Mouse (Mus musculus) forebrain, embryonic 12.5 days (tissue): ENCODE measurements around the gene Akap4. TPM values are rescaled to one million over a fixed set of nuclear protein-coding genes. Genes with fewer than 3 reads are reported as not detected.

Source experiments
- ATAC-seq: fragments of 200-750 bp; cut with Nextera tagmentation; 2 replicates; pipeline ENCODE4 v1.8.0; 2017; ENCODE audit warnings: moderate TSS enrichment; ENCODE audit not compliant: low FRiP score
- H3K27ac ChIP-seq: fragments of 300-500 bp; sonication (generic); 2 replicates; pipeline ENCODE4 v1.5.1; 2016; ENCODE audit warnings: mild to moderate bottlenecking
- H3K27me3 ChIP-seq: fragments of 300-500 bp; sonication (generic); 2 replicates; pipeline ENCODE4 v1.6.1; 2016; ENCODE audit warnings: mild to moderate bottlenecking
- H3K36me3 ChIP-seq: fragments of 300-500 bp; sonication (generic); replicated peaks from 2 replicates; pipeline ENCODE4 v1.6.1; 2016; ENCODE audit warnings: mild to moderate bottlenecking
- H3K4me1 ChIP-seq: fragments of 300-500 bp; sonication (generic); 2 replicates; pipeline ENCODE4 v1.6.1; 2016
- H3K4me2 ChIP-seq: fragments of 300-500 bp; sonication (generic); 2 replicates; pipeline ENCODE4 v1.6.1; 2016; ENCODE audit warnings: mild to moderate bottlenecking, moderate library complexity
- H3K4me3 ChIP-seq: fragments of 300-500 bp; sonication (generic); replicated peaks from 2 replicates; pipeline ENCODE4 v1.5.1; 2016; ENCODE audit warnings: mild to moderate bottlenecking
- H3K9ac ChIP-seq: fragments of 300-500 bp; sonication (generic); 2 replicates; pipeline ENCODE4 v1.6.1; 2016; ENCODE audit warnings: mild to moderate bottlenecking
- H3K9me3 ChIP-seq: fragments of 300-500 bp; sonication (generic); 2 replicates; pipeline ENCODE4 v1.6.1; 2016
- WGBS: fragments of 180-500 bp; shearing (Covaris S2); methylation state at CpG from one replicate; pipeline ENCODE4 v1.1.7; 2016; 5-methylcytosine and 5-hydroxymethylcytosine counted together
- polyA plus RNA-seq: library from polyadenylated mRNA; unstranded; fragments of >200 nt; fragmentation: Nextera tagmentation; extraction: Ambion mirVana; gene quantifications from 2 replicates; pipeline ENCODE4 v1.2.1, GENCODE M21; 2016

Gene Akap4
- not detected in 2 replicates for polyA plus RNA-seq

DNA sequence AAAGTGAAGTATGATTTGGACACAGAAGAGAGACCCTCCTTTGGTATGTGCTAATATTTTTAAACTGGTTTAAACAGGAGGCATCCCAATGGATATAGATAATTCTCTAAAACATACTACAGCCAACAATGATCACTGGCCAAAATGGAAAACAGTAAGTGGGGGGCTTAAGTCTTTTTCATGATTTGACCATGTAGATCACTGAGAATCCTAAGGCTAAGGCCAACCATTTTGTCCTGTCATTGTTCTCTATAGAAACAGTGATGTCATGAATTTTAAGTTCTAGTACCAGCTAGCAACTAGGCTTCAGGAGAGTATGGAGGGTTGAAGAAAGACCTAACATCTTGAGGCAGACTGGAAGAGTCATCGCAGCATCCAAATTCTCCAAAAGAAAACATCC, at the start of gene Akap4:
TSS of gene Akap4 (plus strand) at position 301 of the 400 bp plus-strand sequence.
- Histone ChIP-seq H3K4me1 (no peaks in the 10 kb centered on the region), H3K27me3 (no peaks in the 10 kb centered on the region), H3K9me3 (peaks cover 6% of the 10 kb centered on the region; the same call in 1 of the 2 replicates), H3K9ac (no peak within 1 kb of the TSS), H3K27ac (no peak within 1 kb of the TSS), H3K4me2 (no peak within 1 kb of the TSS), H3K36me3 (no peaks in the 10 kb centered on the region), H3K4me3 (no peak within 1 kb of the TSS)
- ATAC-seq: no peak
- WGBS: 94% methylated on average over 1 of the region's 1 CpGs

DNA sequence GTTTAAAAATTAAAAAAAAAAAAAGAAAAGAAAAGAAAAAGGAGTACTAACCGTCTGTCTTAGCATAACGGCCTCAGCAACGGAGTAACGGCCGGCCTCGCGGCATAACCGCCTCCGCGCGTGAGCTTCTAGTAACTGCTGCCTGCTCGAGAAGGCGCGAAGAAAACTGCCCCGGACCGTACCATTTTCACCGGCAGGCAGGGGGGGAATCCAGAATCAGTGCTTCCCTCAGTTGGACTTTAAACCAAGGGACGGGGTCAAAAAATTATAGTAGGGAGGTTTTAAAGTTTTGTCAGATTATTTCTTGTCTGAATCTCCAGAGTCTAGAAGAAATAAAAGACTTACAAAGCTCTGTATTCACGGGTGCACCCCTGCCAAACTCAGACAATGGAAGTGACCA, 25.8 kb upstream of the Akap4 start, which contains the start of gene Ccnb3:
TSS of gene Ccnb3 (minus strand) at position 101 of the 400 bp plus-strand sequence.
- Histone ChIP-seq H3K36me3 (no peaks in the 10 kb centered on the region), H3K9me3 (0 out of 2 replicates have a peak, but pooled peaks cover 4% of the 10 kb centered on the region), H3K27ac (no peak within 1 kb of the TSS), H3K27me3 (no peaks in the 10 kb centered on the region), H3K4me2 (no peak within 1 kb of the TSS), H3K4me1 (no peaks in the 10 kb centered on the region), H3K4me3 (no peak within 1 kb of the TSS), H3K9ac (no peak within 1 kb of the TSS)
- ATAC-seq: no peak
- 96% methylated on average over 19 of the region's 19 CpGs for WGBS

DNA sequence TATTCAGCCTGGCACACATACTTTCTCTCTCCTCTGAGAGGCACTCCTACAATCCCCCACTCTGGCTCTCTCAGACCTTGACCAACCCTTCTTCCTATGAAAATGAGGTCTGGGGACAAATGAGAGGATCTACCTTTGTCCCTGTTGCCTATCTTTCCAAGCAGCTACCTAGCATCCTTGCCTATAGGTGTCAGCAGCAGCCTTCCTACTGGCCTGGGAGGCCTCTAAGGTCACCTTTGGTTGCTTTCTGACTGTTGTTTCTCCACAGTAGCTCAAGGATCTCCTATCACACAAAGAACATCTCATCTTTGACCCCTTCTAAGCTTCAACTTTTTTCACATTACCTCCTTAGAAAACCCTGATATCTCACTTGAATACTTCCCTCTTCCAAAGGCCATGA, 10.3 kb upstream of the Akap4 start:
- no peaks in the 10 kb centered on the region for H3K36me3 ChIP-seq
- H3K4me1 ChIP-seq: no peaks in the 10 kb centered on the region
- ATAC-seq: no peak
- H3K4me2 ChIP-seq: no peak overlapping the region
- no peaks in the 10 kb centered on the region for H3K9me3 ChIP-seq
- no peaks in the 10 kb centered on the region for H3K27me3 ChIP-seq
- no peak overlapping the region for H3K9ac ChIP-seq
- no peak overlapping the region for H3K27ac ChIP-seq
- no peak overlapping the region for H3K4me3 ChIP-seq

DNA sequence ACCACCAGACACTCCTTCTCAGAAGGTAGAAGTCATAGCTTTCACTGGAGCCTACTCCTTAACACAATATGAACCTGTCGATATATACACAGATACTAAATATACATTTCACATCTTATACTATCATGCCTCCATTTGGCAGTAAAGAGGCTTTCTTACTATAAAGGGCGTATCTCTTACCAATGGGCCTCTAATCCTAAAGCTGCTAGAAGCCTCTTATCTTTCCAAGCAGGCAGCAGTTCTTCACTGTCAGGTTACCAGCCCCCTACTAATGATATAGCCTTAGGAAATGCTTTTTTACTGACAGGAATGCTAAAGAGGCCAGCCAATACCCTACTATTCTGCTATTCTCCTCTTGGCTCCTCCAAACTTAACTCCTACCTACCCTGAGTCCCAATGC, 9.7 kb upstream of the Akap4 start:
- no peaks in the 10 kb centered on the region for H3K9me3 ChIP-seq
- no peaks in the 10 kb centered on the region for H3K4me1 ChIP-seq
- H3K4me2 ChIP-seq: no peak overlapping the region
- no peak for ATAC-seq
- no peaks in the 10 kb centered on the region for H3K27me3 ChIP-seq
- no peaks in the 10 kb centered on the region for H3K36me3 ChIP-seq
- WGBS: 91% methylated on average over 2 of the region's 2 CpGs
- no peak overlapping the region for H3K9ac ChIP-seq
- H3K4me3 ChIP-seq: no peak overlapping the region
- no peak overlapping the region for H3K27ac ChIP-seq

DNA sequence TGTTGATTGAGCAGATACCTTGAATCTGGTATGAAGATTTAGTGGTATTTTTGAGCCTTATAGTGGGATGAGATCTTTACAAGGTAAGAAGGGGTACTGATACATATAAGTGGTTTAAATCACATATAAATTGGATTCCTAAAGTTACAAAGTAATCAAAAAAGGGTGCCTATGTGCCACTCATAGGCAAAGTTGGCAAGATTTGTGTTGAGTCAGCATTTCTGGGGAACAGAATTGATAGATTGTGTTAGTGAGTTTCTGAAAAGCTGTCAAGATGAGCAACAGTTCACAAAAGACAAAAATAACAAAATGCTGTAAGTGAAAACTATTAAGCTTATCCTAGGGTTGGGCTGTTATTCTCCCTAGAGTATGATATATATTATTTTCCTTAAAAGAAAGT, 3.2 kb upstream of the Akap4 start:
- no peak for ATAC-seq
- no peaks in the 10 kb centered on the region for H3K4me1 ChIP-seq
- no peak overlapping the region for H3K4me2 ChIP-seq
- no peaks in the 10 kb centered on the region for H3K36me3 ChIP-seq
- no peak overlapping the region for H3K9ac ChIP-seq
- no peaks in the 10 kb centered on the region for H3K9me3 ChIP-seq
- H3K27ac ChIP-seq: no peak overlapping the region
- no peaks in the 10 kb centered on the region for H3K27me3 ChIP-seq
- no peak overlapping the region for H3K4me3 ChIP-seq

DNA sequence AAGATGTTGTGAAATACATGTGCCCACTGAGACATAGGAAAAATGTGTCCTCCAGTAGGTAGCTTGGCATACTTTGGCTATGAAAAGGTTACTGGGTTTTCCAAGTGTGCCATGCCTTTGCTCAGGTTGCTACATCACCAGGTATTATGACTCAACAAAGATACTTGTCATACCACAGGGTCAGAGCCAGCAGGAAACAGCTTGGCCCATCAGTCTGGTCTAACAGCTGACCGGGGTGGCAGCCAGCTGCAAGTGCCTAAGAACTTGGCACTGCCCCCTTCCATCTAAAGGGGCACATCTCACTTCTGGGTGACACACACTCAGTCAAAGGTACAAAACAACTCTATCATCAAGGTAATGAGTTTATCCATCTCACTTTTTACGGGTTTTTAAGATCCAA, 683 bp downstream of the Akap4 start:
- peaks cover 6% of the 10 kb centered on the region; the same call in 1 of the 2 replicates for H3K9me3 ChIP-seq
- H3K36me3 ChIP-seq: no peaks in the 10 kb centered on the region
- no peaks in the 10 kb centered on the region for H3K27me3 ChIP-seq
- H3K27ac ChIP-seq: no peak overlapping the region
- no peak overlapping the region for H3K4me3 ChIP-seq
- 83% methylated on average over 2 of the region's 2 CpGs for WGBS
- no peaks in the 10 kb centered on the region for H3K4me1 ChIP-seq
- no peak overlapping the region for H3K4me2 ChIP-seq
- no peak overlapping the region for H3K9ac ChIP-seq
- no peak for ATAC-seq

DNA sequence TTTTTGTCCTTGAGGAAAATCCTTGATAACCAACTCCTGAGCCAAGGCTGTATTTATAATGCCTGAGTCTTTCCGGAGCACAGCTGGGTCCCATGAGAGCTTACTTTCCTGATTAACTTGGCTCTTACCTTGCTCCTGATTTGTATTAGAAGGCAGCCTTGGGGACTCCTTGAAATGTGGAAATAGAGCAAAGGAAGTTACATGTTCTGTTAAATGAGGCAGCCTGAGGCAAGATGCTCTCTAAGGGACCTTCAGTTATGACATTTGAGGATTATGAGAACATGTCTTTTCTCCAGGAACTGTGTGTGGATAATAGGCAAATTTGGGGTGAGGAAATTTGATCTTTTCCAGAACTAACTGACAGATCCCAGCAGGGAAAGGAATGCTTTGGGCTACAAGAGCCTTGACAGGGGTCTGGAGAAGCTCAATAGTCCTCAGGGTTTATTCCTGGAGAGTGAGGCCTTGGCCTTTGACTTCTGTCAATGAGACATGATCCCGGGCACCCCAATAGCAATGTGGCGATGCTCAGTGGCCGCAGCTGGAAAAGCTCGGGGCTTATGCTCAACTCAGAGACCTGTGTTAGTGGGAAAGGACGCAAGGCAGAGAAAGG, 12.6 kb downstream of the Akap4 start:
- Histone ChIP-seq H3K9me3 (no peaks in the 10 kb centered on the region), H3K9ac (no peak overlapping the region), H3K27ac (no peak overlapping the region), H3K4me1 (no peaks in the 10 kb centered on the region), H3K4me2 (no peak overlapping the region), H3K4me3 (no peak overlapping the region), H3K36me3 (no peaks in the 10 kb centered on the region), H3K27me3 (no peaks in the 10 kb centered on the region)
- WGBS: 90% methylated on average over 6 of the region's 6 CpGs
- no peak for ATAC-seq

DNA sequence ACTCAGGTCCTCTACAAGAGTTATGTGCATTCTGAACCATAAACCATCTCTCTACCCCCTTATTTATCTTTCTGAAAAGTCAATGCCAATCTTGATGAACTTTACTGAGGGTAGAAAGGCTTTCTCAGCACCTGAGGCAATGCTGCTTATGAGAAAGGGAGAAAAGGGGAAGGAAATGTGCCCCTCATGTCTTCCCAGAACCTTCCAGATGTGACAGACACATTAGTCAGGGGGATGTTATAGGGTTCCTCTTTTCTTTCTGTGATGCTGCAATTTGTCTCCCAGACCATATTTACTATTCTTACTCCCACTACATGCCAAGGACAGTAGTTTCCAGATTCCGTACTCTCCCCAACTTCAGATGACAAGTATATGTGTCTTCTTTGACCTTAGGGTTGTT, 18.6 kb downstream of the Akap4 start:
- Histone ChIP-seq H3K27ac (no peak overlapping the region), H3K4me3 (no peak overlapping the region), H3K9ac (no peak overlapping the region), H3K27me3 (no peaks in the 10 kb centered on the region), H3K4me2 (no peak overlapping the region), H3K9me3 (no peaks in the 10 kb centered on the region), H3K36me3 (no peaks in the 10 kb centered on the region), H3K4me1 (no peaks in the 10 kb centered on the region)
- ATAC-seq: no peak
- WGBS: 95% methylated on average over 1 of the region's 1 CpGs

DNA sequence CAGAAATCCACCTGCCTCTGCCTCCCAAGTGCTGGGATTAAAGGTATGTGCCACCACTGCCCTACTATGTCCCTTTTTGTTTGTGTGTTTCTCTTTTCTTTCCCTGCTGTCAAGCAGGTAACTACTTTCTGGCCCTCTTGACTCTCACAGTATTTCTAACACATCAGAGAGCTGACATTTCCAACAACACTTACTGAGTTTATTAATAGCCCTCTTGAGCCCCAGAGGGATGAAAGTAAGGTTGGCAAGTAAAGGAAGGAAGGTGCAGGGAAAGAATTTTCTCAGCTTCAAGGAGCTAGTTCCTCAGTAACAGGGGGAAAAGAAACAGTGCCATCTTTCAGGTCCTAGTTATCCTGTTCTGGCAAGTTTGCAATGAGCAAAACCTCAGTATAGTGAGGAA, 23.0 kb downstream of the Akap4 start:
- no peaks in the 10 kb centered on the region for H3K9me3 ChIP-seq

DNA sequence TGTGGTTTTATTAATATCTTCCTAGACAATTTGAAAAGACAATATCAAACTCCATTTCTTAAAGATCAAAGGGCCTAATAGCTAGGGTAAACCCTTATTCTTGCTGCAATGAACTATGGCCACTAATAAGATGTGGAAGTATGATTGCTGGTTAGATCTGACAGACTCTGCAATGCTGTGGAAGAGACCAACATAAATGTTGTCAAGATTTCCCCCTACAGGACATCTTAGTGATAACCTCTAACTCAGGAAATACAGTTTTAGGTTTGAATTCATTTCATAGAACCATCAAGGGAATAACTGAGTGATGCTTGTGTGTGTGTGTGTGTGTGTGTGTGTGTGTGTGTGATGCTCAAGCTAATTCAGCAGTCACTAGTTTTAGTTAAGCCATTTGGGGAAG, 35.0 kb downstream of the Akap4 start:
- Histone ChIP-seq H3K4me2 (no peak overlapping the region), H3K27ac (no peak overlapping the region)

More for the DNA sequence above, 23.0 kb downstream of the Akap4 start:
- H3K4me1 ChIP-seq: no peaks in the 10 kb centered on the region
- no peaks in the 10 kb centered on the region for H3K27me3 ChIP-seq
- no peak for ATAC-seq
- no peak overlapping the region for H3K4me3 ChIP-seq
- no peak overlapping the region for H3K9ac ChIP-seq
- no peak overlapping the region for H3K4me2 ChIP-seq
- no peak overlapping the region for H3K27ac ChIP-seq
- H3K36me3 ChIP-seq: no peaks in the 10 kb centered on the region

DNA sequence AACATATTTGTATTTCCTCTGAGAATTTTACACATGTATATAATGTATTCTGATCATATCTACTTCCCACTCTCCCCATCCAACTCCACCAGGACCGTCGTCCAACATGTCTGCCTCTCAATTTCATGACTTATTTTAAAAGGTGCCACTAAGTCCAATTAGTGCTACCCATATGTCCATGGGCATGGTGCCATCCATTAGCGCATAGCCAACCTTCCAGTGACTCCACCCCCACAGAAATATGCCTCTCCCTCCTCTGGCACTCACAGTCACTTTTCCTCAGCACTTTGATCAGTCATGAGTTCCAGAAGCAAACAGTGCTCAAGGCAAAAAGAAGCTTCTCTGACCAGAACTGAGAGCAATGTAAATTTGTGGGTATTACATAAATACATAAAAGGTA, 47.6 kb downstream of the Akap4 start:
- ATAC-seq: no peak
- WGBS: 82% methylated on average over 3 of the region's 3 CpGs

More for the DNA sequence above, 35.0 kb downstream of the Akap4 start:
- H3K4me3 ChIP-seq: no peak overlapping the region
- H3K9me3 ChIP-seq: no peaks in the 10 kb centered on the region
- no peak overlapping the region for H3K9ac ChIP-seq
- no peaks in the 10 kb centered on the region for H3K27me3 ChIP-seq
- H3K4me1 ChIP-seq: no peaks in the 10 kb centered on the region
- ATAC-seq: no peak
- H3K36me3 ChIP-seq: no peaks in the 10 kb centered on the region

DNA sequence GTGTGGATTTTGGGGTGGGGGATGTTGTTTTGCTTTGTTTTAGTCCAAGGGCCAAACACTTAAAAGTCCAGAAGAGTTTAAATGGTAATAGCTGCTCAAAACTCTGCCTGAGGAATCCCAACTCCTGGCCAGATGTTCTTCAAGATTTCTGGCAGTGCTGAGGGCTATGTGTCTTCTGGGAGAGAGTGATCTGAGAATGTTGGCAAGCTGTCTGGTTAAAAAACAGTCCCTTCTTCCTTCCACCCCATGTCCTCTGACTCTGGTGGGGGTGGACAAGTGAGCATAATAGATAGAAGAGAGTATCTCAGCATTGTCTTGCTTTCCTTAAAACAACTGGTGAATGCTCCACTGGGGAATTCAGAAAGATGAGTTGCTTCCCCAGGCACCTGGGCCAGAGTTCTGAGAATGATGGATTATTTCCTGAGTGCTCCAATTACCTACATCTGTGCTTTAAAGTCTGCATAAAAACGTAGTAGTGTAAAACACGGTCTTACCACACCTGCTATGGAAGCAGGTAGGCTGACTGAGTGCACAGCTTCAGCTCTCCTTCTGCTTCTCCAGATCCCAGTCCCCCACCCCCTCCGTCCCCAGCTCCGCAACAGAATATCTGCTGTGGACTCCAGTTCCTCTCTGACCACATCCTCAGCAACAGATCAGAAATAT, 54.4 kb downstream of the Akap4 start:
- Histone ChIP-seq H3K36me3 (no peaks in the 10 kb centered on the region), H3K4me1 (no peaks in the 10 kb centered on the region), H3K4me2 (no peak overlapping the region), H3K4me3 (no peak overlapping the region), H3K9ac (no peak overlapping the region), H3K27ac (no peak overlapping the region), H3K9me3 (no peaks in the 10 kb centered on the region), H3K27me3 (no peaks in the 10 kb centered on the region)
- 80% methylated on average over 4 of the region's 4 CpGs for WGBS
- no peak for ATAC-seq

More for the DNA sequence above, 47.6 kb downstream of the Akap4 start:
- no peak overlapping the region for H3K9ac ChIP-seq
- no peaks in the 10 kb centered on the region for H3K4me1 ChIP-seq
- no peaks in the 10 kb centered on the region for H3K27me3 ChIP-seq
- H3K36me3 ChIP-seq: no peaks in the 10 kb centered on the region
- no peak overlapping the region for H3K4me2 ChIP-seq
- H3K4me3 ChIP-seq: no peak overlapping the region
- H3K9me3 ChIP-seq: no peaks in the 10 kb centered on the region
- H3K27ac ChIP-seq: no peak overlapping the region
